Mouse (Mus musculus): ENCODE results near the gene E130308A19Rik. TPM values are rescaled to one million over a fixed set of nuclear protein-coding genes. Genes with fewer than 3 reads are reported as not detected.

E130308A19Rik gene
- total and polyA plus RNA-seq, 3 experiments, result 2.4 to 3.4 (median 3.1) TPM

DNA sequence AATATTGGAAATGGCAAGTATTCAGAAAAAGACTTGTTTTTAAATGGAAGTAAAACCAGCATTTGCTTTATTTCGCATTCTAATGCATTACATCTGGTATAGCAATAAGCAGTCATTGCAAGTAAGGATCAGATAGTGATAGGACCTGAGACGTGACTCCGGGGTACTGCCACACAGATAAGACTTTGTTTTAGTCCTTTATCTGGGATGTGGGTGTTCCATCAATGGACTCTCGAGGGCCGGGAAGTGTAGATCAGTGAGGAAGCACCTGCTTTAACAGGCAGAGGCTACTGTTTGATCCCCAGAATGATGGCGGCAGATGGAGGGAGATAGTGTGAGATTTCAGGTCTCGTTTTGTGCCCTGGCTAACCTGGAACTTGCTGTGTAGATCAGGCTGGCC is 105.5 kb downstream of the E130308A19Rik start:
- Histone ChIP-seq H3K9me3 (replicated peaks; ENCODE audit: low read length) (no peaks in the 10 kb centered on the region), H3K9ac (ENCODE audit: insufficient read depth, low read depth) (no peak overlapping the region), H3K79me2 (replicated peaks; ENCODE audit: control insufficient read depth, extremely low read depth, insufficient read depth, poor library complexity, severe bottlenecking) (no peaks in the 10 kb centered on the region), H3K27ac (ENCODE audit: insufficient read depth, low read depth) (no peak overlapping the region), H3K4me3 (replicated peaks in 1 of 3; ENCODE audit: low read depth in 2 of 3, low read length in 2 of 3, poor library complexity in 1 of 3) (no peak overlapping the region), H3K4me1 (ENCODE audit: control insufficient read depth in 1 of 2, insufficient read depth in 2 of 2) (peaks cover 0 to 5% of the 10 kb centered on the region in 2 experiments; a peak in 1 of 4 replicates), H3K4me2 (ENCODE audit: insufficient read depth, low read depth, poor library complexity, severe bottlenecking) (no peak overlapping the region), H3K36me3 (replicated peaks in 1 of 2; ENCODE audit: control insufficient read depth in 1 of 2, insufficient read depth in 1 of 2, low read length in 1 of 2) (no peaks in the 10 kb centered on the region), H3K27me3 (replicated peaks) (no peaks in the 10 kb centered on the region)
- dilution Hi-C loops (cut with MboI; ENCODE audit: extremely low pct_ligation_motif_present, extremely low pct_unique_long_range_greater_than_20kb, low sequenced_read_pairs), result no loop called here
- in situ Hi-C loops (cut with MboI; ENCODE audit: low pct_ligation_motif_present, low pct_unique_long_range_greater_than_20kb, low sequenced_read_pairs), result no loop called here
- no peak for DNase-seq (ENCODE audit: extremely low read depth)
- TF ChIP-seq MYC (IDR thresholded peaks at IDR 0.05; ENCODE audit: low read depth, low read length), result no peak
- no peak for TF ChIP-seq NELFE (IDR thresholded peaks at IDR 0.05; ENCODE audit: low read depth, low read length)
- no peak for TF ChIP-seq USF2 (conservative IDR thresholded peaks at IDR 0.05; ENCODE audit: low read depth, low read length)
- no peak for TF ChIP-seq NRF1 (IDR thresholded peaks at IDR 0.05; ENCODE audit: low read depth, low read length)
- TF ChIP-seq IRF4 (IDR thresholded peaks at IDR 0.05; ENCODE audit: low read depth, low read length), result no peak
- no peak for TF ChIP-seq HCFC1 (IDR thresholded peaks at IDR 0.05; ENCODE audit: low read depth, low read length)
- no peak for TF ChIP-seq KAT2A (IDR thresholded peaks at IDR 0.05; ENCODE audit: insufficient replicate concordance, low read length)
- TF ChIP-seq ZC3H11A (IDR thresholded peaks at IDR 0.05; ENCODE audit: low read depth, low read length), result no peak
- TF ChIP-seq MAZ (IDR thresholded peaks at IDR 0.05; ENCODE audit: low read depth, low read length), result no peak
- TF ChIP-seq BHLHE40 (IDR thresholded peaks at IDR 0.05; ENCODE audit: low read depth, low read length), result no peak
- no peak for TF ChIP-seq JUN (IDR thresholded peaks at IDR 0.05; ENCODE audit: insufficient read depth, low read depth, low read length)
- TF ChIP-seq POLR2AphosphoS2 (IDR thresholded peaks at IDR 0.05; ENCODE audit: low read depth, low read length), result no peak

- no peak overlapping the region for H3K9ac ChIP-seq (ENCODE audit: insufficient read depth, low read depth)
- dilution Hi-C loops (cut with MboI; ENCODE audit: extremely low pct_ligation_motif_present, extremely low pct_unique_long_range_greater_than_20kb, low sequenced_read_pairs) (no loop called here), in situ Hi-C loops (cut with MboI; ENCODE audit: low pct_ligation_motif_present, low pct_unique_long_range_greater_than_20kb, low sequenced_read_pairs) (no loop called here)
Observed at GRCm38 (mm10) chr4:59739321-59739720, 113.3 kb downstream of the E130308A19Rik start.

More at GRCm38 (mm10) chr4:59739321-59739720, 113.3 kb downstream of the E130308A19Rik start:
- Histone ChIP-seq H3K4me1 (ENCODE audit: control insufficient read depth in 1 of 2, insufficient read depth in 2 of 2) (no peaks in the 10 kb centered on the region), H3K4me2 (ENCODE audit: insufficient read depth, low read depth, poor library complexity, severe bottlenecking) (no peak overlapping the region), H3K4me3 (replicated peaks in 1 of 3; ENCODE audit: low read depth in 2 of 3, low read length in 2 of 3, poor library complexity in 1 of 3) (no peak overlapping the region), H3K79me2 (replicated peaks; ENCODE audit: control insufficient read depth, extremely low read depth, insufficient read depth, poor library complexity, severe bottlenecking) (no peaks in the 10 kb centered on the region), H3K27me3 (replicated peaks) (no peaks in the 10 kb centered on the region), H3K36me3 (replicated peaks in 1 of 2; ENCODE audit: control insufficient read depth in 1 of 2, insufficient read depth in 1 of 2, low read length in 1 of 2) (no peaks in the 10 kb centered on the region), H3K9me3 (replicated peaks; ENCODE audit: low read length) (peaks cover 2% of the 10 kb centered on the region), H3K27ac (ENCODE audit: insufficient read depth, low read depth) (no peak overlapping the region)
- peak; percentile 32 for DNase-seq (ENCODE audit: extremely low read depth)
- TF ChIP-seq KAT2A (IDR thresholded peaks at IDR 0.05; ENCODE audit: insufficient replicate concordance, low read length) (no peak), E2F4 (IDR thresholded peaks at IDR 0.05; ENCODE audit: insufficient replicate concordance, low read depth, low read length) (no peak), EP300 (IDR thresholded peaks at IDR 0.05; ENCODE audit: low read length) (no peak), MYC (IDR thresholded peaks at IDR 0.05; ENCODE audit: low read depth, low read length) (no peak), RCOR1 (conservative IDR thresholded peaks at IDR 0.05; ENCODE audit: low read depth, low read length) (no peak), RAD21 (IDR thresholded peaks at IDR 0.05; ENCODE audit: low read depth, low read length) (peak; percentile 63), ELF1 (IDR thresholded peaks at IDR 0.05; ENCODE audit: low read depth, low read length) (no peak), CHD2 (IDR thresholded peaks at IDR 0.05; ENCODE audit: low read length) (no peak), ETS1 (conservative IDR thresholded peaks at IDR 0.05; ENCODE audit: low read depth, low read length) (no peak), ZKSCAN1 (IDR thresholded peaks at IDR 0.05; ENCODE audit: borderline replicate concordance, low read depth, low read length) (no peak), MAZ (IDR thresholded peaks at IDR 0.05; ENCODE audit: low read depth, low read length) (no peak), JUND (conservative IDR thresholded peaks at IDR 0.05; ENCODE audit: low read depth, low read length) (no peak), USF2 (conservative IDR thresholded peaks at IDR 0.05; ENCODE audit: low read depth, low read length) (no peak), NELFE (IDR thresholded peaks at IDR 0.05; ENCODE audit: low read depth, low read length) (no peak), MEF2A (IDR thresholded peaks at IDR 0.05; ENCODE audit: borderline replicate concordance, low read depth, low read length) (no peak), TCF12 (IDR thresholded peaks at IDR 0.05; ENCODE audit: low read depth, low read length) (no peak), USF1 (IDR thresholded peaks at IDR 0.05; ENCODE audit: low read depth, low read length) (no peak), ZC3H11A (IDR thresholded peaks at IDR 0.05; ENCODE audit: low read depth, low read length) (no peak), ZMIZ1 (IDR thresholded peaks at IDR 0.05; ENCODE audit: low read depth, low read length) (no peak), SMC3 (IDR thresholded peaks at IDR 0.05; ENCODE audit: low read depth, low read length) (peak; percentile 55), CTCF (conservative IDR thresholded peaks at IDR 0.05 in 1 of 2, IDR thresholded peaks at IDR 0.05 in 1 of 2; ENCODE audit: low read depth in 2 of 2, low read length in 2 of 2) (peak; percentile 46 to 65; a peak in 3 of 4 replicates), TBP (conservative IDR thresholded peaks at IDR 0.05; ENCODE audit: low read depth, low read length) (no peak), CHD1 (IDR thresholded peaks at IDR 0.05; ENCODE audit: low read depth, low read length) (no peak), MXI1 (IDR thresholded peaks at IDR 0.05; ENCODE audit: low read depth, low read length) (no peak), NRF1 (IDR thresholded peaks at IDR 0.05; ENCODE audit: low read depth, low read length) (no peak)

Measured in CH12.LX (cell line).